Comparison of ENCODE assay signal across 9 mouse cellular contexts in the genomic region with DNA sequence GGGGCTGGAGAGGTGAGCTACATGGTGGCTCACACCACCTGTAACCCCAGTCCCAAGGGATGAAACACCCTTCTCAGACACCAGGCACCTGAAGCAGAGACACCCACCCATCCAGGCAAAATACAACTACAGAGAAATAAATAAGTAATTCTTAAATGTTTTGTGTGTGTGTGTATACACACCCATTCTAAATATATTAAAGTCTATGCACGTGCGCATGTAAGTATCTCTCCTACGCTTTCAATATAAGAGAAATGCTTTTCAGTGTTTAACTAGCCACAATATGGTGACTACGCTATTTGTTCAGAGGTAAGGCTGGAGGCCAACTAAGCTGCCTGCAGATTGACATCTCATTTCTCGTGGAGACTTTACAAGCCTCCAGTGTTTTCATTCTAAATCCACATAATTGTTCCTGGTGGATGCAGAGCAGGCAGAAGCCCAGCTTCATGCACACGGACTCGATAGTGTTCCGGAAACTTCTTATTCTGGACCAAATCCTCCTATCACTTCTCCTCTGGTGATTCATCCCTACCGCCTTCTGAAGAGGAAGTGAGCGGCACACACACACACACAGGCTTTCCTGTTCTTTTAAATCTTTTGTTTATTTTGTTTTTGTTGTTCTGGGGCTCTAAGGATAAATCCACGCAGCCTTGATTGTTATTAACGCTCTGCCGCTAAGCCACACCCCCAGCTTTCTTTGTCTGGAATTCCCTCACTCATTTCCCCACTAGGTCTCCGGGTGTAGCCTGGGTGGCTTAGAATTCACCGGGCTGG. TPM values are rescaled to one million over a fixed set of nuclear protein-coding genes. Genes with fewer than 3 reads are reported as not detected.
DNase-seq lines count a peak whose midpoint lies in the region; ATAC-seq and TF ChIP-seq lines count a peak whose summit lies in the region.
"Had no signal": no experiment of that assay in that cellular context is flagged by ENCODE, and none has a peak within 500 bp of the region (broad histone marks: within the 10 kb centered on the region; RNA-seq: fewer than 3 reads in every experiment).

No protein-coding gene starts in this region.

- H3K36me3 ChIP-seq in lung, embryonic 14.5 days (ENCODE audit: insufficient read depth) = no peaks in the 10 kb centered on the region
- H3K36me3 ChIP-seq in heart, postnatal 0 days (replicated peaks; ENCODE audit: control insufficient read depth, insufficient read depth, low read length) = no peaks in the 10 kb centered on the region
- no peaks in the 10 kb centered on the region for H3K36me3 ChIP-seq in myocyte (ENCODE audit: control insufficient read depth, insufficient read depth)

- H3K9ac ChIP-seq in lung, embryonic 14.5 days = peak overlapping the region; percentile 1; the same call in 1 of the 2 replicates
- H3K9ac ChIP-seq in heart, postnatal 0 days (replicated peaks; ENCODE audit: low read depth, low read length) = no peak overlapping the region

- H3K4me1 ChIP-seq in lung, embryonic 14.5 days (ENCODE audit: insufficient read depth) = peaks cover 9% of the 10 kb centered on the region
- peaks cover 5% of the 10 kb centered on the region for H3K4me1 ChIP-seq in heart, postnatal 0 days (ENCODE audit: control insufficient read depth, insufficient read depth)

- peak overlapping the region; percentile 61; the same call in 1 of the 2 replicates for H3K27ac ChIP-seq in lung, embryonic 14.5 days (ENCODE audit: low read depth)
- peak overlapping the region; percentile 66 for H3K27ac ChIP-seq in heart, postnatal 0 days (ENCODE audit: low read depth)

- H3K27me3 ChIP-seq in lung, embryonic 14.5 days (ENCODE audit: insufficient read depth, low read length) = no peaks in the 10 kb centered on the region
- H3K27me3 ChIP-seq in heart, postnatal 0 days (ENCODE audit: control insufficient read depth, insufficient read depth, low read length) = no peaks in the 10 kb centered on the region
- H3K27me3 ChIP-seq in myocyte (ENCODE audit: control insufficient read depth, insufficient read depth, insufficient read length) = no peaks in the 10 kb centered on the region

- H3K4me3 ChIP-seq in lung, embryonic 14.5 days (ENCODE audit: low read depth, low read length) = no peak overlapping the region
- no peak overlapping the region for H3K4me3 ChIP-seq in heart, postnatal 0 days (ENCODE audit: low read depth, low read length)
- no peak overlapping the region for H3K4me3 ChIP-seq in myocyte

- WGBS in lung, embryonic 14.5 days = 46% methylated on average over 15 of the region's 15 CpGs
- 45% methylated on average over 15 of the region's 15 CpGs for WGBS in heart, postnatal 0 days

- TF ChIP-seq POLR2A in myocyte (IDR thresholded peaks at IDR 0.05; ENCODE audit: insufficient read length, low read depth) = no peak

- peak overlapping the region; percentile 21; the same call in 1 of the 2 replicates for H3K4me2 ChIP-seq in lung, embryonic 14.5 days
- H3K4me2 ChIP-seq in heart, postnatal 0 days (ENCODE audit: low read depth, low read length) = peak overlapping the region; percentile 40
- peak overlapping the region; percentile 18 for H3K4me2 ChIP-seq in myocyte (ENCODE audit: low read depth)

- no peak for TF ChIP-seq EP300 in heart, postnatal 0 days (IDR thresholded peaks at IDR 0.05; ENCODE audit: low read depth)

- peak; percentile 14; the same call in 1 of the 2 replicates for ATAC-seq in lung, embryonic 14.5 days (ENCODE audit: insufficient read depth)
- peak; percentile 53; the same call in 1 of the 2 replicates for ATAC-seq in heart, postnatal 0 days (ENCODE audit: insufficient read depth, low read depth)

- H3ac ChIP-seq in myocyte (ENCODE audit: control insufficient read depth, insufficient read length) = no peak overlapping the region

- no peaks in the 10 kb centered on the region for H3K9me3 ChIP-seq in lung, embryonic 14.5 days (ENCODE audit: low read depth, low read length)
- H3K9me3 ChIP-seq in heart, postnatal 0 days (replicated peaks; ENCODE audit: control insufficient read depth, low read length) = no peaks in the 10 kb centered on the region

- no peak for TF ChIP-seq CTCF in lung, embryonic 14.5 days (IDR thresholded peaks at IDR 0.05; ENCODE audit: low read depth)
- no peak for TF ChIP-seq CTCF in heart, postnatal 0 days (IDR thresholded peaks at IDR 0.05; ENCODE audit: low read depth)

- DNase-seq in lung, embryonic 14.5 days = peak; percentile 54
- no peak for DNase-seq in lung, adult 18-20 months
- DNase-seq in brain, adult 2 months (ENCODE audit: low read depth, low spot score) = peak; percentile 38
- peak; percentile 65 for DNase-seq in heart, postnatal 0 days (ENCODE audit: low spot score)
- DNase-seq in yolk sac, embryonic 10.5 days (ENCODE audit: low spot score) = no peak
- no peak for DNase-seq in ovary, postnatal 14 days (ENCODE audit: low spot score)
- DNase-seq in right cerebral cortex, adult 2 months (ENCODE audit: low spot score in 2 of 2) = no peak
- DNase-seq: right cerebral cortex, postnatal 25 days had no signal

- H3K79me2 ChIP-seq in myocyte (ENCODE audit: control insufficient read depth, insufficient read depth) = no peaks in the 10 kb centered on the region

TF ChIP-seq in myocyte, 11 proteins besides CTCF, POLR2A, EP300 and RAD21:
- TF ChIP-seq POLR2AphosphoS2 (IDR thresholded peaks at IDR 0.05; ENCODE audit: insufficient read length, low read depth) (no peak), CEBPB (IDR thresholded peaks at IDR 0.05; ENCODE audit: insufficient read depth, poor library complexity, severe bottlenecking) (no peak), TCF3 (IDR thresholded peaks at IDR 0.05; ENCODE audit: insufficient read length, low read depth) (no peak), MYOD1 (IDR thresholded peaks at IDR 0.05; ENCODE audit: control insufficient read depth in 1 of 3, insufficient read length in 2 of 3, low read depth in 2 of 3) (no peak), MAX (IDR thresholded peaks at IDR 0.05; ENCODE audit: low read depth) (no peak), SRF (IDR thresholded peaks at IDR 0.05; ENCODE audit: control insufficient read depth, insufficient read length, low read depth) (no peak), MYOG (IDR thresholded peaks at IDR 0.05; ENCODE audit: control insufficient read depth in 1 of 3, insufficient read depth in 1 of 3, insufficient read length in 2 of 3, low read depth in 2 of 3) (no peak), REST (IDR thresholded peaks at IDR 0.05; ENCODE audit: insufficient read depth, insufficient read length) (no peak), USF1 (IDR thresholded peaks at IDR 0.05; ENCODE audit: low read depth) (no peak), E2F4 (IDR thresholded peaks at IDR 0.05; ENCODE audit: insufficient read depth) (no peak), TCF12 (IDR thresholded peaks at IDR 0.05; ENCODE audit: insufficient read depth, poor library complexity, severe bottlenecking) (no peak)
TF ChIP-seq in myocyte: peak in this region for 0.

RNA-seq across cellular contexts. Expression of gene Zfp217, which starts 12.1 kb away (rescaled TPM):
- polyA plus RNA-seq in lung, embryonic 14.5 days (2014; fragmentation: Nextera tagmentation; extraction: Ambion mirVana) = 4.9 and 6.0 TPM in 2 replicates
- 9.8 and 10.1 TPM in 2 replicates for total RNA-seq in heart, postnatal 0 days (2014; rRNA removed; ENCODE audit: low replicate concordance)
- 1.9 and 2.1 TPM in 2 replicates for polyA plus RNA-seq in heart, postnatal 0 days (2015; fragmentation: Nextera tagmentation; extraction: Ambion mirVana)
- 5.0 TPM for polyA plus RNA-seq in myocyte (2012; fragmentation: generic; extraction: Trizol)

Comparison
In these comparisons a context has a peak if more than half of its experiments do, and no peak if none do; other contexts are left out.
1. DNase-seq: peak in lung, embryonic 14.5 days (single experiment), brain, adult 2 months (single experiment) and heart, postnatal 0 days (single experiment); none in lung, adult 18-20 months (0 of 2), yolk sac, embryonic 10.5 days (single experiment), ovary, postnatal 14 days (single experiment) and right cerebral cortex, adult 2 months (0 of 2).
2. Peak in every context shown above with its lines, with median percentiles within 50 percentile points of each other: H3K4me2 ChIP-seq.